Mouse (Mus musculus) myocyte (in vitro differentiated cells): ENCODE measurements at regions not wholly inside any gene's neighbourhood (a gene's known extent, or its start where the extent isn't known, plus 50 kb on each side); places are given as distances from the start of the nearest gene placed in this dataset.

Experiments used
- H3K27me3 ChIP-seq: one replicate; pipeline ENCODE4 v1.6.1; 2011; ENCODE audit not compliant: control insufficient read depth, insufficient read depth, insufficient read length
- H3K36me3 ChIP-seq: one replicate; pipeline ENCODE4 v1.6.1; 2011; ENCODE audit not compliant: control insufficient read depth, insufficient read depth
- H3K4me2 ChIP-seq: one replicate; pipeline ENCODE4 v1.6.1; 2011; ENCODE audit warnings: low read depth, control low read depth
- H3K4me3 ChIP-seq: one replicate; pipeline ENCODE4 v1.5.1; 2011; ENCODE audit warnings: mild to moderate bottlenecking, control low read depth, moderate library complexity
- H3K79me2 ChIP-seq: one replicate; pipeline ENCODE4 v1.6.1; 2011; ENCODE audit not compliant: control insufficient read depth, insufficient read depth
- H3ac ChIP-seq: one replicate; pipeline ENCODE4 v1.6.1; 2011; ENCODE audit not compliant: control insufficient read depth, insufficient read length
- CEBPB ChIP-seq: IDR thresholded peaks from 2 replicates; pipeline ENCODE4 v1.6.1; 2011; ENCODE audit warnings: mild to moderate bottlenecking, moderate library complexity; ENCODE audit not compliant: poor library complexity, insufficient read depth, severe bottlenecking
- E2F4 ChIP-seq: IDR thresholded peaks from one replicate; pipeline ENCODE4 v1.6.1; 2011; ENCODE audit warnings: mild to moderate bottlenecking, control low read depth, moderate library complexity; ENCODE audit not compliant: insufficient read depth
- MAX ChIP-seq: IDR thresholded peaks from one replicate; pipeline ENCODE4 v1.6.1; 2011; ENCODE audit warnings: low read depth, mild to moderate bottlenecking, control low read depth
- MYOD1 ChIP-seq, 3 experiments: IDR thresholded peaks; one replicate each; pipeline ENCODE4 v1.6.1; 2011; ENCODE audit warnings: control low read depth in 2 of 3, low read depth in 2 of 3, mild to moderate bottlenecking in 2 of 3, moderate library complexity in 1 of 3; ENCODE audit not compliant: insufficient read length in 2 of 3, control insufficient read depth in 1 of 3
- MYOG ChIP-seq, 3 experiments: IDR thresholded peaks; one replicate each; pipeline ENCODE4 v1.6.1; 2011; ENCODE audit warnings: control low read depth in 2 of 3, low read depth in 2 of 3, mild to moderate bottlenecking in 2 of 3; ENCODE audit not compliant: insufficient read length in 2 of 3, control insufficient read depth in 1 of 3, insufficient read depth in 1 of 3
- POLR2A ChIP-seq: IDR thresholded peaks from one replicate; pipeline ENCODE4 v1.6.1; 2011; ENCODE audit warnings: low read depth, mild to moderate bottlenecking, control low read depth, moderate library complexity; ENCODE audit not compliant: insufficient read length
- POLR2AphosphoS2 ChIP-seq: IDR thresholded peaks from one replicate; pipeline ENCODE4 v1.6.1; 2011; ENCODE audit warnings: low read depth, control low read depth; ENCODE audit not compliant: insufficient read length
- REST ChIP-seq: IDR thresholded peaks from one replicate; pipeline ENCODE4 v1.6.1; 2011; ENCODE audit warnings: mild to moderate bottlenecking, control low read depth, moderate library complexity; ENCODE audit not compliant: insufficient read depth, insufficient read length
- SRF ChIP-seq: IDR thresholded peaks from one replicate; pipeline ENCODE4 v1.6.1; 2011; ENCODE audit warnings: low read depth; ENCODE audit not compliant: control insufficient read depth, insufficient read length
- TCF12 ChIP-seq: IDR thresholded peaks from one replicate; pipeline ENCODE4 v1.6.1; 2011; ENCODE audit warnings: mild to moderate bottlenecking, control low read depth; ENCODE audit not compliant: poor library complexity, insufficient read depth, severe bottlenecking
- TCF3 ChIP-seq: IDR thresholded peaks from one replicate; pipeline ENCODE4 v1.6.1; 2011; ENCODE audit warnings: low read depth, control low read depth; ENCODE audit not compliant: insufficient read length
- USF1 ChIP-seq: IDR thresholded peaks from one replicate; pipeline ENCODE4 v1.6.1; 2011; ENCODE audit warnings: low read depth, mild to moderate bottlenecking, control low read depth, moderate library complexity

DNA sequence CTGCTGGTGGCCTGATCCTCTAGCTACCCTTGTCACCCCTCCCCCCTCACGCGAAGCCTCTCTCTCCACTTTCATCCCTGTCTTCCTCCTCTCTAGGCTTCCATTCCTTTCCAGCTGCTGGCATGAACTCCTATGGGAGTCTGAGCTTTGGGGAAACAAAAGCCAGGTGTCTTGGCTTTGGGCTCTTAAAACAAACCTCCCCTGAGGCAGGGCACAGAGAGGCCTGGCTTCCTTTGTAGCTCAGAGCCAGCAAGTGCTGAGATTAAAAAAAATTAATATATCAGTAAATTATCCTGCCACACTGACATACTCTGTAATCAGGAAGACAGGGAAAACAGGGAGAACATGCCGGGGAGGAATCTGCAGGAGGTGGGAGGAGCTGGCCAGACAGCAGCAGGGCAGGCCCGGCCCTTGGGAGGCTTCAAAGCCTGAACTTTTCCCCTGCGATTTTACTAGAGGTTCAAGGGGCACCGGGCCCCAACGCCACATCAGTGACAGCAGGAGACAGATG, 139.2 kb upstream of the Nr2f2 start:
- TF ChIP-seq POLR2A (no peak), TCF12 (no peak), MYOG (IDR thresholded peaks at IDR 0.05; ENCODE audit: control insufficient read depth in 1 of 3, insufficient read depth in 1 of 3, insufficient read length in 2 of 3, low read depth in 2 of 3) (no peak), CEBPB (no peak), POLR2AphosphoS2 (no peak), MAX (no peak), MYOD1 (IDR thresholded peaks at IDR 0.05; ENCODE audit: control insufficient read depth in 1 of 3, insufficient read length in 2 of 3, low read depth in 2 of 3) (no peak), REST (no peak), USF1 (no peak), SRF (no peak)
- Histone ChIP-seq H3K27me3 (no peaks in the 10 kb centered on the region), H3K4me3 (no peak overlapping the region), H3K79me2 (no peaks in the 10 kb centered on the region), H3ac (no peak overlapping the region), H3K36me3 (no peaks in the 10 kb centered on the region), H3K4me2 (no peak overlapping the region)

DNA sequence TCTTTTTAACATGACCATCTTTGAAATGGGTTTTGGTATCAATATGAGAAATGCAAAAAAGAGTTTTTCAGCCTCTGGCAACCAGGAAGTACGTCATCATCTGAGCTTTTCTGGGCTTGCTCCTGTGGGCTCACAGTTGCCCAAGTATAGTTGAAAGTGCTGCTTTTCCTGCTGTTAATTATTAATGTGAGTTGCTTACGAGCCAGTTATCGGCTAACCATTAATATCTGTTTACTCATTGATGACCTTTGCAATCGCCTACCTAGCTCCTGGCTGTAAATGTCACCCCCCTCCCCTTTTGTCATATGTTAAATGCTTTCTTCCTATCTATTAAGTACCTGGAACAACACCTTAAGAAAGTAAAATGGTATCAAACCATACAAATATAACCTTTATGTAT, 135.3 kb upstream of the Nr2f2 start:
- Histone ChIP-seq H3K36me3 (no peaks in the 10 kb centered on the region), H3K4me2 (no peak overlapping the region), H3K79me2 (no peaks in the 10 kb centered on the region), H3K4me3 (no peak overlapping the region), H3K27me3 (no peaks in the 10 kb centered on the region), H3ac (no peak overlapping the region)
- no peak for TF ChIP-seq MYOG (IDR thresholded peaks at IDR 0.05; ENCODE audit: control insufficient read depth in 1 of 3, insufficient read depth in 1 of 3, insufficient read length in 2 of 3, low read depth in 2 of 3)
- TF ChIP-seq TCF3: no peak
- no peak for TF ChIP-seq POLR2A
- TF ChIP-seq REST: no peak
- TF ChIP-seq MAX: no peak
- no peak for TF ChIP-seq USF1
- no peak for TF ChIP-seq E2F4
- TF ChIP-seq CEBPB: no peak
- no peak for TF ChIP-seq MYOD1 (IDR thresholded peaks at IDR 0.05; ENCODE audit: control insufficient read depth in 1 of 3, insufficient read length in 2 of 3, low read depth in 2 of 3)
- TF ChIP-seq TCF12: no peak
- no peak for TF ChIP-seq POLR2AphosphoS2
- TF ChIP-seq SRF: no peak

DNA sequence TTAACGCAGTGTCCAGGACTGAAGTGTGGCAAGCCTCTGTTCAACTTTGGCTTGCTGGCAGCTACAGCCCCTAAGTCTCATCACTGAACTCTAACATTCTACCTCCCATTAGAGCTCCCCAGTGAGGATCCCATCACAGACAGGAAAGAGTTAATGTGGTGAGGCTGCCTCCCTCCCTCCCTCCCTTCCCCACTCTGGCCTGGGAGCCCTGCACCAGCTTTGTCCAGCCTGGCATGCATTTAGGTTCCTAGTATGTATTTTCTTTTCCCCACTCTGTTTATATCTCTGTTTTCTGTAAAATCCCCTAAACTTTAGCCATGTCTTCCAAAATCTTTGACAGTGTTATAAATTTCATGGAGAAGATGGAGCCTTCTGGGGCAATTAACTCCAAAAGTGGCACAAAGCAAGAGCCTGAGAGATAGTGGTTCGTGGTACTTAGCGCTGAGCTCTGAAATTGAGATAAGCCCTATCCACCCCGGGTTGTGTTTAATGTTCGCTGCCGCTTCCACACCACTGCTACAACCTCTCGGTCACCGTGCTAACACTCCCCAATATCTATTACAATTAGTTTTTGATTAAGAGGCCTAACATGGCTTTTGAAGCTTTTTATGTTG, 130.1 kb upstream of the Nr2f2 start:
- Histone ChIP-seq H3K4me3 (no peak overlapping the region), H3K79me2 (no peaks in the 10 kb centered on the region), H3K4me2 (no peak overlapping the region), H3K27me3 (no peaks in the 10 kb centered on the region), H3ac (no peak overlapping the region), H3K36me3 (no peaks in the 10 kb centered on the region)
- TF ChIP-seq TCF3 (no peak), E2F4 (no peak), MAX (no peak), REST (no peak), POLR2A (no peak), MYOG (IDR thresholded peaks at IDR 0.05; ENCODE audit: control insufficient read depth in 1 of 3, insufficient read depth in 1 of 3, insufficient read length in 2 of 3, low read depth in 2 of 3) (no peak), TCF12 (no peak), CEBPB (no peak), POLR2AphosphoS2 (no peak), SRF (no peak), USF1 (no peak)

DNA sequence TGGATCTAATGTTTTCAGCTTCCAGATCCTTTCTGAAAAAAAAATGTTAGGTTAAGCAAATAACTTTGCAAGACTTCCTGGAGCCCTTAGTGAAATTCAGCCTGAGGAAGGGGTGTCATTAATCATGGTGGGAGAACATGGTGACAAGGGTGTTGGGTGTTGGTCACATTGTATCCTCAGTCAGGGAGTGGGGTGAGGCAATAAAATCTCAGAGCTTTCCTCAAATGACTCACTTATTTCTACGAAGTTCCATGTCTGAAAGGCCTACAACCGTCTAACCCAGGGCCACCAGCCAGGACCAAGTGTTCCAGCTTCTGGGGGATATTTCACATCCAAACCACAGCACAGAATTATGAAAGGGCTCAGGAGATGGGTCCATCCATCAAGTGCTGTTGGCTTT, 117.7 kb upstream of the Nr2f2 start:
- no peak overlapping the region for H3K4me2 ChIP-seq
- no peaks in the 10 kb centered on the region for H3K79me2 ChIP-seq

More for the DNA sequence above, 117.7 kb upstream of the Nr2f2 start:
- no peak overlapping the region for H3K4me3 ChIP-seq
- TF ChIP-seq MYOG (IDR thresholded peaks at IDR 0.05; ENCODE audit: control insufficient read depth in 1 of 3, insufficient read depth in 1 of 3, insufficient read length in 2 of 3, low read depth in 2 of 3): no peak
- TF ChIP-seq MYOD1 (IDR thresholded peaks at IDR 0.05; ENCODE audit: control insufficient read depth in 1 of 3, insufficient read length in 2 of 3, low read depth in 2 of 3): no peak
- no peak for TF ChIP-seq POLR2AphosphoS2
- TF ChIP-seq SRF: no peak
- no peak for TF ChIP-seq E2F4
- no peak for TF ChIP-seq CEBPB
- no peak for TF ChIP-seq POLR2A
- TF ChIP-seq MAX: no peak
- TF ChIP-seq REST: no peak
- no peak for TF ChIP-seq TCF3
- no peak for TF ChIP-seq TCF12
- no peak for TF ChIP-seq USF1
- H3ac ChIP-seq: no peak overlapping the region
- H3K36me3 ChIP-seq: no peaks in the 10 kb centered on the region
- no peaks in the 10 kb centered on the region for H3K27me3 ChIP-seq
